Mouse (Mus musculus): ENCODE measurements at regions not wholly inside any gene's neighbourhood (a gene's known extent, or its start where the extent isn't known, plus 50 kb on each side); places are given as distances from the start of the nearest gene placed in this dataset.

- no peak for DNase-seq
Measured at GRCm38 (mm10) chr12:110112051-110112722, 166.7 kb upstream of the Dio3 start.

- DNase-seq = no peak
Measured at GRCm38 (mm10) chr12:110112723-110113105, 166.2 kb upstream of the Dio3 start.

- DNase-seq = no peak
Measured at GRCm38 (mm10) chr12:110120141-110120540, 158.7 kb upstream of the Dio3 start.

DNA sequence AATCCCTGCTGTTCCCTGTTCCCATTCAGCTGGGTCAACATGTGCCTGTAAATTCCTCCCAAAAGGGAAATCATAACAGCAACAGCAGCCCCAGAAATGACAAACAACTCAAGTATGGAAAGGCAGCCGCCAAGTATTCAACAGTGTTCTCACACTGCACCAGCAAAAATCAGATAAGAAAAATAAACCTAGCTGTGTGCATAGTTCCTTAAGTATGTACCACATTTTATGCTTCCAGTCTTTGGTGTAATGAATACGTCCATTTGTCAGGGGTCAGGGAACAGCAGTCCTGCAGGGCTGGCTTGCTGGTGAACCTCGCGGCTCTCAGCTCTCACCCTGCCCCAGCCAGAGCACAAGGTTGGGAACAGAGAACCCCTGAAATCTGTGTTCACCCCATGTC is 155.9 kb upstream of the Dio3 start:
- DNase-seq = no peak

- DNase-seq = no peak
Measured at GRCm38 (mm10) chr12:110126525-110126924, 152.3 kb upstream of the Dio3 start.

DNA sequence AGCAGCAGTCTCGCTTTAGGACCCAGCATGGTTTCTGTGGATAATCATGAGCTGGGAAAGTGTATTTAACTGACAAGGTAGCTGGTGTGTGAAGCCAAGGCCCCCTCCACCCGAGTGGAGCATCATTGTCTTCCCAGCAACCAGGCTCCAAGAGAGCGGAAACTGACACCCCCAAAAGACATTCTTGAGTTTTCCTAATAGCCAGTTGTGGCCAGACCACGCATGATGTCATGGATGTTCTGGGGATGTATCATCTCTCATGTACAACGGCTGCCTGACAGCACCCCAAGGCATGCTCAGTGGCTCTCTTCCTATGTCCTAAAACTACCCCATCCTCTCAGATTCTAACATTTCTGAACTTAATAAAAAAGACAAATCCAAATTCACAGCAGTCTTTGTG is 133.5 kb upstream of the Dio3 start:
- DNase-seq = no peak

DNA sequence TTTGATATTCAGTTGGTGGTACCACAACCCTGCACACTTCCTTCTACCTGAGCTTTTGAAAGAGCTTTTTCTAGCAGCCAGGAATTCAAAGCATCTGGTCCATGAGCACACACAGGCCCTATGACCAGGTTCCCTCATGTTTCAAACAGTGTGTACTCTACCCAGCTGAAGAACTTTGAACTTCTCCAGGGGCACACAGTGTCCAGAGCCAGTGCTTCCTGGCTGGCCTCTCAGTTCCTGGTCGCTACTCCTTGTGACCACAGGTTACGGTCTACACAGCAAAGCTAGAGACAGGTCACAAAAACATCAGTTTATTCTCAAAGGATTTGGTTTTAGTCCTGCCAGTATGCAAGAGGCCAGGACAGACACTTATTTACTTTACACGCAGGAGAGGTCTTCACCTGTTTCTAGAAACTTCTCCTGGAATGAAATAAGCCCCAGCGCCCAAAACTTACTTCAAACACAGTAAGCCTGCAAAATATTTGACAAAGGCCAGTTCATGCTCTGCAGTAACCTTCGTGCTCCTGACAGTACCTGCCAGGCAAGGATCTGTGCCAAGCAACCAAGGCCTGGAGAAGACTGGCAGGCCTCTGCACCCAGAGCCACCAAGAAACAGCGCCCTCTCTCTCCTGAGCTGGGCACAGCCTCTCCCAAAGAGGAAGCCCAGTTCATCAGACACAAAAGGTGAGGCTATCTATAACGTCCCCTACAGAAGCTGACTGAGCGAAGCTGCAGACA is 124.5 kb upstream of the Dio3 start:
- no peak for DNase-seq

- DNase-seq = no peak
Measured at GRCm38 (mm10) chr12:110154963-110155325, 123.9 kb upstream of the Dio3 start.

DNA sequence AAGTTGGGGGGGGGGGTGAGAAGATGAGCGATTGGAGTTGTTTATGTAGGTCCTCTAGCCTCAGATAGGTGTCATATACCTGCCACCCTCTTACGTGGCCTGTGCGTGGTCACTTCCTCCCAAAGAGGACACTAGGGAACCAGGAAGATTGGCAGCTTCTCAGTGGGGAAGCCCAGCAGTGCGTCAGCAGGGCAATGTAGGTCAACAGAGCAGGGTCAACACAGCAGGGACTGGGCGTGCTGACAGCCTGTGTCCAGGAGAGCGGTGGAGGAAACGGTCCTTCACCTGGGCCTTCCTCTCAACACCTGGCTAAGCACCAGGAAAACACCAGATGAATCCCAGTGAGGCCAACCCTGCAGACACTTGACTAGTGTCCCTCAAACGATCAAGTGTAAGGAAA is 122.4 kb upstream of the Dio3 start:
- DNase-seq = no peak

DNA sequence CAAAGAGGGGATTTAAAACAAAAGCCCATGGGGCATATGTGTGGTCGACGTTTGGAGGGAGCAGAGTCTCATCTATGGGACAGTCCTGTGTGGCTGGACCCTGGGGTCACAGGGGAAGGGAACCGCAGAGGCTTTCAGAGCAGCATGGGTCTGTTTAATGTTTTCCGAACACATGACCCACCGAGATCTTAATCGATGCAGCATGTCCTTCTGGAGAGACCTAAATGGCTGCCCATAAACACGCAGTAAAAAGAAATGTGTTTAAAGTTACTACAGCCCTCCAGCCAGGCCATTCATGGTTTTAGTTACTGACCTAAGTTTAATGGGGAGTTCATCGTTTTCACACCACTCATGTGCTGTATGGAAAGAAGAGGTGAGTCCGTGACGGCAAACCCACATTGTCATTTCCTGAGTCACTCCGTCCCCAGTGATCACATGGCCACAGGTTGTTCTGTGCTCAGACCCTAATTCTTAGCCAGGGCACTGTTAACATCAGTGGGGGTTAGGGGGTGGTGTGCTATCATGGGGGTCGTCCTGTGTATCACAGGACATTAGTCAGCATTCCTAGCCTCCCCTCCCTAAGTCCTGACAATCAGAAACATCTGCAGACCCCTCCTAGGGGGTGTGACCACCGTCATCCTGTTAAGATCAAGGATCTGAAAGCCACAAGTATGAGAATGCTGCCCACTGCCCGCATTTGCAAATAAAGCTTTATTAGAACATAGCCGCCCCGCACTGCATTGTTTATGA is 120.7 kb upstream of the Dio3 start:
- DNase-seq = no peak

GRCm38 (mm10) chr12:110161306-110161705 is 117.6 kb upstream of the Dio3 start:
- no peak for DNase-seq

- DNase-seq = no peak
Measured at GRCm38 (mm10) chr12:110165462-110165861, 113.4 kb upstream of the Dio3 start.

DNA sequence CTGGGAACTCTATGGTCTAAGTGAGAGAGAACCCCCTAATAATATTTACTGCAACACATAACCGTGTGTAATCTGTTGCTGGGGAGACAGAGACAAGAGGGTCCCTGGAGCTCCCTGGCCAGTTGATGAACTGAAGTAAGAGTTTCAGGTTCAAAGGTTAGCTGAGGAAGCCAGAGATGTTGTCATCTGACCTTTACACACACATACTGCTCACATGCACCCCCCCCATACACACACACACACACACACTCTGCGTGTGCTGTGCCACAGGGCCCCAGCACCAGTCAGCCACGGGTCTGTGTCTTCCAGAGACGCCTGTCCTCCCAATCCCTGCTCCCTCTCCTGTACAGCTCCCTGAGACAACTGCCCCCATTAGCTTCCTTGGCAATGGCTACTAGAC is 110.5 kb upstream of the Dio3 start:
- DNase-seq = no peak

- no peak for DNase-seq
Measured at GRCm38 (mm10) chr12:110169261-110169660, 109.6 kb upstream of the Dio3 start.

DNA sequence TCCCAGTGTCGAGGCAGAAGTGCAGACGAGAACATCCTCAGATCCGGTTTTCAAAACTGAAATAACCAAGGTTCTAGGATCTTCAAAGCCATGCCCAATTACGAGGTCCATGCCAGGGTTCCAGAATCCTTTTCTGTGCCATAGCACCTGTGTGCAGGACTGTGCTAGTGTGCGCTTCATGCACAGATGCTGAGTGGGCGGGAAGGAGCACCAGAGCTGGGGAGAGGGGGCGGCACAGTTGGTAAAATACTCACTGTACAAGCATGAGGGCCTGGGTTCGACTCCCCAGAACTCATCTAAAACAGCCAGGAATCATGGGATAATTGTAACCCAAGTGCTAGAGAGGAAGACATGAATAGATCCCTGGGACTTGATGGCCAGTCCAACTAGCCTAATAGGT is 108.4 kb upstream of the Dio3 start:
- no peak for DNase-seq

GRCm38 (mm10) chr12:110177826-110178225 is 101.0 kb upstream of the Dio3 start:
- no peak for DNase-seq

- no peak for DNase-seq
Measured at GRCm38 (mm10) chr12:110183473-110183872, 95.4 kb upstream of the Dio3 start.

GRCm38 (mm10) chr12:110185399-110185798 is 93.5 kb upstream of the Dio3 start:
- DNase-seq = no peak

- DNase-seq = no peak
Measured at GRCm38 (mm10) chr12:110186381-110186780, 92.5 kb upstream of the Dio3 start.

GRCm38 (mm10) chr12:110186911-110187245 is 92.0 kb upstream of the Dio3 start:
- no peak for DNase-seq

- DNase-seq = peak; percentile 9
Measured at GRCm38 (mm10) chr12:110187246-110188135, 91.4 kb upstream of the Dio3 start.

DNA sequence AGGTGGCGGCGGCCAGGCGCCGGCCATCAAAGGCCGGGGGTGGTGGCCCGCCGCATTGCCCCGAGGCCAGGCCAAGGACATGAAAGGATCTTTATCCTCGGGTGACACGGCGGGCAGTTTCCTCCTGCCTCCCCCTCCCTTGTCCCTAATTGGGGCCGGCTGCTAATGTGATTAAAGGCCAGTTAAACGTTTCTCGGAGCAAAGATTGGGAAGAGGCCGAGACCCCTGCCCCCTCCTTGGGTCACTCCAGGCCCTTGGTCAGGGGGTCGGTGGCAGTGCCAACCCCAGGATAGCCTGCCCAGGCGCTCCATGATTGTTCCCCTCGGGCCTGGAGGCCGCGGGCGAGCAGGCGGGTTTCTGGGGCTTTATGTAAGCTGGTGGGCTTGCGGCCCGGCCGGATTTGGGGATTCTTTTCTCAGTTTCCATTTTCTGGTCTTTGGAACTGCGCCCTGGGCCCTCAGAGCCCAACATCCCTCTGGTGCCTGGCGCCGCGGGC is 90.7 kb upstream of the Dio3 start:
- DNase-seq = peak; percentile 11
